Mouse (Mus musculus): ENCODE data around the gene Zfp869. TPM values are rescaled to one million over a fixed set of nuclear protein-coding genes. Genes with fewer than 3 reads are reported as not detected.
"Not testable (repeated sequence)": the region's sequence is repeated elsewhere in the genome, so short reads cannot be mapped to it uniquely, and the experiment has no call there.

The Zfp869 gene
- polyA plus RNA-seq, 1 experiment = 5.2 TPM

DNA sequence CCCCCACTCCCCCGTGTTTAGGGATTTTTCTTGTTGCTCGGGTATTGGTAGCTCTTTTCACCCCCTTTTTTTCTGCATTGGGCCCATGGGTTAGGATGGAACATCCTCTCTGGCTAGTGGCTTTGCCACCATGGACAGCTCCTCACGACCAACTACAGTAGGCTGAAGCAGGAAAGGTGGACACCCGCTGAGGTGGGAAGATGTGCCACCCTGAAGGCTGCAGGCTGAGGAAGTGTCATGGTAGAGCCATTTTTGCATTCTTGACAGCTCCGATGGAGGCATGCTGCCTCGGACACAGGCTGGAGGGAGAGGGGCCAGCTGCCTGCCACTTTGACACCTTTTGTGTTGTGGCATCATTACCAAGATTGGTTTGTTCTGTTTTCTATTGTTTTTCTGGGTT, 8.7 kb downstream of the Zfp869 start:
- TF ChIP-seq CTCF (IDR thresholded peaks at IDR 0.05; ENCODE audit: control insufficient read depth, insufficient read depth, insufficient read length) = no peak
- no peak for TF ChIP-seq CEBPB (IDR thresholded peaks at IDR 0.05; ENCODE audit: low read depth)
- TF ChIP-seq FOSL1 (IDR thresholded peaks at IDR 0.05; ENCODE audit: insufficient read depth, low read length, poor library complexity, severe bottlenecking) = no peak
- no peak for TF ChIP-seq USF1 (IDR thresholded peaks at IDR 0.05; ENCODE audit: low read depth)
- no peak for TF ChIP-seq MAX (IDR thresholded peaks at IDR 0.05)
- TF ChIP-seq MYOD1 (IDR thresholded peaks at IDR 0.05; ENCODE audit: control insufficient read depth, insufficient read length, low read depth) = no peak
- no peak for TF ChIP-seq MYOG (IDR thresholded peaks at IDR 0.05; ENCODE audit: control insufficient read depth, extremely low read depth, insufficient read length)
- no peaks in the 10 kb centered on the region for H3K27me3 ChIP-seq (ENCODE audit: control insufficient read depth, insufficient read depth, insufficient read length)
- no peak overlapping the region for H3ac ChIP-seq (ENCODE audit: control insufficient read depth, insufficient read length, low read depth)
- H3K4me3 ChIP-seq (ENCODE audit: insufficient read depth, poor library complexity, severe bottlenecking) = no peak overlapping the region
- H3K79me2 ChIP-seq (ENCODE audit: control insufficient read depth, insufficient read depth) = no peaks in the 10 kb centered on the region
- no peaks in the 10 kb centered on the region for H3K79me3 ChIP-seq (ENCODE audit: low read depth)
- H3K36me3 ChIP-seq (ENCODE audit: control insufficient read depth, insufficient read depth) = peaks cover 27% of the 10 kb centered on the region

DNA sequence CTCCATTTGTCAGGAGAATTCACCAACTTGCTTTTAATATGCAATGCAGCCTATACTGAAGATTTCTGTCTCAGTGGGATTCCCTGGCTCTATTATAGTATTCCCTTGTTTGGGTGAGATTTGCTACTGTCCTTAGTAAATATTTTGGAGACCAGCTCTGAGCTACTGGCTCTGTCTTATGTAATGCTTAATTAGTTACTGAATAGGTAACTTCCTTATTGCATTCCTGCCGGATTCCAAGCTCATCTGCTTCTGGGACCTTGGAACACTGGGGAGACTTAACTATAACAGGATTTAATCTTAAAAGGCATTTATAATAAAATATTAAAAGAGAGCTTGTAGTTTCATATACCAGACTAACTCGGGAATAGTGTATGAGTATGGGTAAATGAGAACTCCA, 45.5 kb downstream of the Zfp869 start:
- not testable (repeated sequence) for H3K36me3 ChIP-seq (ENCODE audit: control insufficient read depth, insufficient read depth); H3K79me2 ChIP-seq (ENCODE audit: control insufficient read depth, insufficient read depth); H3K27me3 ChIP-seq (ENCODE audit: control insufficient read depth, insufficient read depth, insufficient read length); H3K4me3 ChIP-seq (ENCODE audit: insufficient read depth, poor library complexity, severe bottlenecking); H3K79me3 ChIP-seq (ENCODE audit: low read depth); H3ac ChIP-seq (ENCODE audit: control insufficient read depth, insufficient read length, low read depth)

DNA sequence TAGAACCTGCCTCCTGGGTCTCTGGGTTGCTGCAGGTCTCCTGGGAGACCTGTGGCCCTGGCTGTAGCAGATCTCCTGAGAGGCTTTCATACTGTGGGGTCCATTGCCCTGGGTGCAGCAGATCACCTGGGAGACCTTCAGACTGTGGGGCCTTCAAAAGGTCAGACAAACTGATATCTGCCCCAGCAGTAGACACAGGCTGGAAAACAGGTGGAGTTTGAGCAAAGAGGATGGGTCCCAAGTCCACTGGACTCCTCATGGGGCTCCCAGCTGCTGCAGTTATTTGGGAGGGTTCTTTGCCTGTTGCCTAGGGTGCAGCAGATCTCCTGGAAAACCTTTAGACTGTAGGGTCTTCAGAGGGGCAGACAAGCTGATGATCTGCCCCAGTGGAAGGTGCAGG, 49.2 kb downstream of the Zfp869 start:
- TF ChIP-seq MYOD1 (IDR thresholded peaks at IDR 0.05; ENCODE audit: control insufficient read depth, insufficient read length, low read depth) (no peak), MAX (IDR thresholded peaks at IDR 0.05) (no peak), USF1 (IDR thresholded peaks at IDR 0.05; ENCODE audit: low read depth) (no peak), FOSL1 (IDR thresholded peaks at IDR 0.05; ENCODE audit: insufficient read depth, low read length, poor library complexity, severe bottlenecking) (no peak), CTCF (IDR thresholded peaks at IDR 0.05; ENCODE audit: control insufficient read depth, insufficient read depth, insufficient read length) (no peak), MYOG (IDR thresholded peaks at IDR 0.05; ENCODE audit: control insufficient read depth, extremely low read depth, insufficient read length) (no peak), CEBPB (IDR thresholded peaks at IDR 0.05; ENCODE audit: low read depth) (no peak)
- no peaks in the 10 kb centered on the region for H3K79me2 ChIP-seq (ENCODE audit: control insufficient read depth, insufficient read depth)
- H3ac ChIP-seq (ENCODE audit: control insufficient read depth, insufficient read length, low read depth) = no peak overlapping the region
- H3K4me3 ChIP-seq (ENCODE audit: insufficient read depth, poor library complexity, severe bottlenecking) = no peak overlapping the region
- H3K79me3 ChIP-seq (ENCODE audit: low read depth) = no peaks in the 10 kb centered on the region
- no peaks in the 10 kb centered on the region for H3K27me3 ChIP-seq (ENCODE audit: control insufficient read depth, insufficient read depth, insufficient read length)
- H3K36me3 ChIP-seq (ENCODE audit: control insufficient read depth, insufficient read depth) = no peaks in the 10 kb centered on the region

Other genes starting within 250 kb of the Zfp869 start
- gene Gm7697, start 187.7 kb downstream of the Zfp869 start, polyA plus RNA-seq (2012; fragmentation: generic; extraction: Trizol) = not detected
- gene Zfp868, start 85.2 kb downstream of the Zfp869 start, polyA plus RNA-seq (2012; fragmentation: generic; extraction: Trizol) = 3.5 TPM
- 0.14 TPM for gene Zfp964, start 56.2 kb downstream of the Zfp869 start, polyA plus RNA-seq (2012; fragmentation: generic; extraction: Trizol)
- 0.42 TPM for gene Zfp963, start 39.2 kb upstream of the Zfp869 start, polyA plus RNA-seq (2012; fragmentation: generic; extraction: Trizol)
- gene Gm20422, start 64.2 kb upstream of the Zfp869 start, polyA plus RNA-seq (2012; fragmentation: generic; extraction: Trizol) = 0.28 TPM
- gene Atp13a1, start 80.4 kb upstream of the Zfp869 start, polyA plus RNA-seq (2012; fragmentation: generic; extraction: Trizol) = 36.2 TPM
- gene Zfp866, start 80.5 kb upstream of the Zfp869 start, polyA plus RNA-seq (2012; fragmentation: generic; extraction: Trizol) = 3.9 TPM
- gene Gmip, start 98.0 kb upstream of the Zfp869 start, polyA plus RNA-seq (2012; fragmentation: generic; extraction: Trizol) = 6.8 TPM
- 1.5 TPM for gene Lpar2, start 111.7 kb upstream of the Zfp869 start, polyA plus RNA-seq (2012; fragmentation: generic; extraction: Trizol)
- 1.6 TPM for gene Pbx4, start 121.8 kb upstream of the Zfp869 start, polyA plus RNA-seq (2012; fragmentation: generic; extraction: Trizol)
- gene Cilp2, start 177.0 kb upstream of the Zfp869 start, polyA plus RNA-seq (2012; fragmentation: generic; extraction: Trizol) = 0.02 TPM
- gene Tssk6, start 191.5 kb upstream of the Zfp869 start, polyA plus RNA-seq (2012; fragmentation: generic; extraction: Trizol) = 0.57 TPM
- gene Ndufa13, start 191.8 kb upstream of the Zfp869 start, polyA plus RNA-seq (2012; fragmentation: generic; extraction: Trizol) = 135 TPM
- 2.6 TPM for gene Yjefn3, start 192.0 kb upstream of the Zfp869 start, polyA plus RNA-seq (2012; fragmentation: generic; extraction: Trizol)